Mouse (Mus musculus): ENCODE results near the gene Msh3.

The Msh3 gene

DNA sequence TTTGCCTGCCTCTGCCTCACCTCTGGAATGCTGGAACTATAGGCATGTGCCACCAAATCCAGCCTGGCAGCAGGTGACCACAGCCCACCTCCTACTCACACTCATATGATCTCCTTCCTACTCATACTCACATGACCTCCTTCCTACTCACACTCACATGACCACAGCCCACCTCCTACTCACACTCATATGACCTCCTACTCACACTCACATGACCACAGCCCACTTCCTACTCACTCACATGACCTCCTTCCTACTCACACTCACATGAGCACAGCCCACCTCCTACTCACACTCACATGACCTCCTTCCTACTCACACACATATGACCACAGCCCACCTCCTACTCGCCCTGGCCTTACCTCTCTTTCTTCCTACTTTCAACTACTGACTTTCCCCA is 17.9 kb downstream of the Msh3 start:
- in situ Hi-C loops (cut with MboI; ENCODE audit: low pct_unique_long_range_greater_than_20kb in 1 of 2, low sequenced_read_pairs in 2 of 2, unreplicated experiment in 1 of 2) = no loop called here

DNA sequence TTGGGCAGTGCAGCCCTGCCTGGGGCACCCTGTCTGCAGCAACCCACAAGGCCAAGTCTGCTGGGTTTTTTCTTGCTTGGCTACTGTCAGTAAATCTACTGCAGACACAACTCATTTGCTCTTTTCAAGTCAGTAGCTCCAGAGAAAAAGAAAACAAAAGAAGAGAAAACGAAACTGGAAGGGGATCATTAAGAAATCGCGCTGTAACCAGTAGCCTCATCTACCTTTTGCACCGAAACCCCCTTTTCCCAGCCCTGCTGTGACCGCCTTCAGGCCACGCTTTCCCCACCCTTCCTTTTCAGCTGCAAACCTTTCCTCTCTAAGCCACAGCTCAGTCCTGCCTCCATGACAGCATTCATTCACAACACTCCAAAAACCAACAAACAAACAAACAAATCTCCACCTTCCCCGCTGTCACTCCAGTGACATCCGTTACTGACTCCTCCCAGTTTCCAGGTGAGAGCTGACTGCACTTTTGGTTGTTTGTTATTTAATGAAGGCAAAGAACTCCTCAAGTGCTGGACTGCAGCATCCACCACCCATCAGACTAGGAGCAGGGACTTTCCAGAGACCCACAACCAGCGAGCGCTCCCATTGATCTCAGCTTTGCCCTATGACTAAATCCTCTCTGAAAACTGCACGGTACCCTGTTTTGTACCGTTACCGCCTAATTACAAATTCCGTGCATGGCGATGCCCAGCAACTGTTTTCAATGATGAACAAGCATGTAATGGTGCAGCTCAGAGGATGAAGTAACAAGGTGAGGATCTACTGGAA is 22.5 kb downstream of the Msh3 start:
- in situ Hi-C loops (cut with MboI; ENCODE audit: low pct_unique_long_range_greater_than_20kb in 1 of 2, low sequenced_read_pairs in 2 of 2, unreplicated experiment in 1 of 2) = no loop called here

DNA sequence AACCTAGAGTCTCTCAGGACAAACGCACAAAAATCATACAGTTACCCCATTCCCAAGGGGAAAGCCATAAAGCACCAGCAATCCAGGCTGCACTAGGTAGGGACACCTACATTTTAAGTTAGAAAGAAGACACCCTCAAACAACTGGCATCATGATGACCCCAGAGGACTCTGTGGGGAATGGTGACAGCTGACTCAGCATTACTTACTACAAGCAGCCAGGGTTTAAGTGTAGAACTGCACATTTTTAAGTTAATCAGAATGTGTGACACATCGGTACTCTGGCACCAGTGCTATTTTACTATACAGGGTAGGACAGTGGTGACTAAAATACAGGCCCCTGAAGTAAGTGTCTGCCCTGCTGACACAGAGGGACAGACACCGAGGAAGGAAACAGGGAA is 24.2 kb downstream of the Msh3 start:
- in situ Hi-C loops (cut with MboI; ENCODE audit: low pct_unique_long_range_greater_than_20kb in 1 of 2, low sequenced_read_pairs in 2 of 2, unreplicated experiment in 1 of 2) = no loop called here

DNA sequence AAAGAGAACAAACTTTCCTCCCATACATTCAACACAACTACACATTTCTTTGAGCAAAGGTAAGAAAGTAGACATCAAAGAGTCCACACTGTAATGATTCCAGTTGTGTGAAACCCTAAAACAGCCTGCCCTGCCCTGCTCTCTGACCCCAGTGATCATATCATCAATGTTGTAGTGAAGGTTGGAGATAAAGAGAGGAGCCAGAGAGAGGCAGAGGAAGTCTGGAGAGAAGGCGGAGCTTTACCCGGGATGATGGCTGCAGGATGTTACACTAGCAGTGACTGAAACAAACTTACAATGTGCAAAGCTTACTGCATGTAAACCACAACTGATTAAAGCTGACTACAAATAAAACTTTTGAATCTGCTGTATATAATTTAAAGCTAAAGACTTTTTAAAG is 26.8 kb downstream of the Msh3 start:
- in situ Hi-C loops (cut with MboI; ENCODE audit: low pct_unique_long_range_greater_than_20kb in 1 of 2, low sequenced_read_pairs in 2 of 2, unreplicated experiment in 1 of 2) = no loop called here

DNA sequence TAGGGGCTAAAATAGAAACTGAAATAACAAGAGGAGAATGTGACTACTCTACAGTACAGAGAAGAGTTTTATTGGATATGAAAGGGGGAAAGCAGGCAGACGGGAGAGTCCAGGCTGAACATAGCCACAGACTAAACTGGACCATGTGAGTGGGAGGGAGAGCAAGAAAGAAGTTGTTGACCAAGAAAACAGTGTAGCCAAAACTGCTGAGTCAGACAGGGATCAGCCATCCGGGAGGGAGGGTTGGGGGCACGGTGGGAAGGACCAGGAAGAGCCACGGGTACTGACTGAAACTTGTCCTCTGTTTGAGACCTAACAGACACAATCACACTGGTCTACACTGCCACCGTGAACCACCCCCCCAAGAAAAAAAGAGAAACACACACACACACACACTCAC is 28.8 kb downstream of the Msh3 start:
- in situ Hi-C loops (cut with MboI; ENCODE audit: low pct_unique_long_range_greater_than_20kb in 1 of 2, low sequenced_read_pairs in 2 of 2, unreplicated experiment in 1 of 2) = no loop called here

DNA sequence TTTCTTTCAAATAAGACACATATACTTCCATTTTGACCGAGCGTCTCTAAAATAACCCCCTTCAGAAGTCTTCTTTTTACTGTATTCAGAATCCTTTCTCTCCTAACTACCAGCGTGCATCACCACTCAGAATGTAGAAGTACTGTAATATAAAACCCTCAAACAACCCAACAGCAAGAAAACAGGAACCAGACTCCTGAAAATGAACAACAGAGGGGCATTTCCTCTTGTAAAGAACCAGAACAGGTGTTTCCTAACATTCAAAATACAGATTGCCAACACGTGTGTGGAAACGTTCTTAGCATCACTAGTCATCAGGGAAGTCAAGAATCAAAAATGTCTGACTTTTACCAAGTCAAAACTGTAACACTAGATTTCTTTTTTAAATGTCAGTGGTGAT is 34.0 kb downstream of the Msh3 start:
- in situ Hi-C loops (cut with MboI; ENCODE audit: low pct_unique_long_range_greater_than_20kb in 1 of 2, low sequenced_read_pairs in 2 of 2, unreplicated experiment in 1 of 2) = no loop called here

DNA sequence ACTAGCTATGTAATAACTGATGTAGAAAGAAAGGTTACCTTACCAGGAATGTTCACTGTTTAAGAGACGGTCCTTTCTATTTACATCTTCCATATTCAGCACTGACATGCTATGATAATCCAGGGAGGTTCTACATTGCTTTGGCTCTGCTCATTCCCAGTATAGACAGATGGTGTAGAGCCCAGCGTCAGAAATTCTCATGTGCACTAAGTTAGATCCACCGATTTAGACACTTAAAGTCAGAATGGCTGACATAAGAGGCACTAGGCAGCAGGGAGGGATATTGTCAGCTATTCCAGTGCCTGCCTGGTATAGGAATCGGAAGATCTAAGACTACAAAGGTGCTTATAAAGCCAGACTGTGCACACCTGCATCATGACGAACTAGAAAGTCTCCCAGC is 40.2 kb downstream of the Msh3 start:
- in situ Hi-C loops (cut with MboI; ENCODE audit: low pct_unique_long_range_greater_than_20kb in 1 of 2, low sequenced_read_pairs in 2 of 2, unreplicated experiment in 1 of 2) = no loop called here

DNA sequence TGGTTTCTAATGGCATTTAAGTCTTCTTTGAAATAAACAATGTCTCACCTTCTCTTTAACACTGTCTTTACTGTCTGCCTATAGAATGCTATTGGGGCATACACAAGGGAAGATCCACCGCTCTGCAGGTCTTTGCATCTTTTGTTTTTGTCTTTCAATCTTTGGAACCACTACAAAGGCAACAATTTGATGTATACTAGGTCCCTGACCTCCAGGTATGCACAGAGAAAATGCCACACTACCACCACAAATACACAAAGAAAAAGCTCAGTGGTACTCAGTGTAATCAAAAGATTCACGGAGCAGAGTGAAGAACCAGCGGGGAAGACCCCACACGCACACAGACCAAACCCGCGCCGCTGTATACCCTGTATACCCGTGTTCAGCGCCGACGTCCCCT is 49.1 kb downstream of the Msh3 start, which contains the start of gene Gm20379:
Gene Gm20379, plus strand, starts transcription at position 301 of the 400 bp plus-strand sequence.
- in situ Hi-C loops (cut with MboI; ENCODE audit: low pct_unique_long_range_greater_than_20kb in 1 of 2, low sequenced_read_pairs in 2 of 2, unreplicated experiment in 1 of 2) = no loop called here

DNA sequence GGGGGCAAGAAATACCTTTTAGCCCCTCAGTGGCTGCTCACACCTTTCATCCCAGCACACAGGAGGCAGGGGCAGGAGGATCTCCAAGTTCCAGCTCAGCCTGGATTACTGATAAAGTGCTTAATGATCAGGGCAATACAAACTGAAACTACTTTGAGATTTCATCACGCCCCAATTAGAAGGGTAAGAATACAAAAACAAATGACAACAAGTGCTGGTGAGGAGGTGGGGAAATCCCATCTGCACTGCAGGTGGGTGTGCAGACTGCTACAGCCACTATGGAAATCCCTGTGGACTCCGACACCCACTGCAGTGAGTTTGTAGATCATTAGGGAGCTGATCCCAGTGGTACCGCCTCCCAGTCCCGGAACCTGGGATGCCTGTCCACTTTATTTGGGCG is 50.5 kb downstream of the Msh3 start:
- in situ Hi-C loops (cut with MboI; ENCODE audit: low pct_unique_long_range_greater_than_20kb in 1 of 2, low sequenced_read_pairs in 2 of 2, unreplicated experiment in 1 of 2) = no loop called here

DNA sequence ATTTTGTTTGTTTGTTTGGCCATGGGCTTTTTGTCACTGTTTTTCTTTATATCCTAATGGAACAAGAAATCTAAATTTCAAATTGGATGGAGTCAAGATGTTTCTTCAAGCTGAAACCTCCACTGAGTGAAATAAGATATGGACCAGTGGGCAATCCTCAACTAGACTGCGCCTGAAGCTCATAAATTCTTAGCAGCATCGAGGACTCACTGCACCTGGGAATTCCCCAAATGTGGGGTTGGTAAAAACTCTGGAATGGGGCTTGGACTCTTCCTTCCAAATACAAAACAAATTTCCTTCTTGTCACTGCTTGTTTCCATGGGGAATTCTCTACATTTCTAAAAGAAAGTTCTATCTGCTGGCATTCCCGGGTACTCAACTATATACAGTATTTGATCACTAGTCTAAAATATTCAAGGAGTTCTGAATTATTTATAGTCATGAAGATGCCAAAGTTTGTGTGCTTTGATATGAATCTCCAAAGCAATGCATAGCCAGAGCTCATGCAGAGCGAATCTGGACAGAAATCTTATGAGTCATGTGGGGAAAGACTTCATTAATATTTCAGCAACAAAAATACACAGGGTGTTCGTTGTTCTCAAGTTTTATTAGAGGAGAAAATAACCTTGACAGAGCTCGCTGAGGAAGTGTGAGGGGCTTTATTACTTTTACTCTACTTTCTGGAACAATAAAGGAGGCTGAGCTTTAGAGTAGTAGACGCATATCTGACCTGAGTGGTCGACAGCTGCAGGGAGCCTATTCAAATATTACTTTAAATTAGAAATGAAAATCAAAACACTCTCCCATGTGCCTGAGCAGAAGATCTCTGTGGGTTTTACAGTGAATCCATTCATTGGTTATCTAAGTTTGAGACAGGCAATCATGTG is 51.5 kb downstream of the Msh3 start:
- in situ Hi-C loops (cut with MboI; ENCODE audit: low pct_unique_long_range_greater_than_20kb in 1 of 2, low sequenced_read_pairs in 2 of 2, unreplicated experiment in 1 of 2) = no loop called here

DNA sequence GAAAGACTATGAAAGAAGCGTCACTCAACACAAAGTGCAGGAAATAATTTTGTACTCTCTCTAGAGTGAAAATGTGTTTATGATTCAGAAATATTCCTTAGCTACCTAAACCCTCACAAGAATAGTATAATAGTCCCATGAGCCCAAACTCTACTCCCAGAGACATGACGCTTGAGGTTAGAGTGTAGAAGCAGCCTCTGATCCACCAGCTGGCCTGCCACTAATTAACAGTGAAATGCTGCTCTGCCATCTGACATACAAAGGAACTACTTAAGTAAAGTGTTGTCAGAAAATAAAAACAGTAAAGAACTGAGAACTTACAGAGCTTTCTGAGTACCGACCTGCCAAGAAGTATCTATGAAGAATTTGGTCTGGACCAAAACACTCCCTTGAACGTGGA is 52.3 kb downstream of the Msh3 start:
- in situ Hi-C loops (cut with MboI; ENCODE audit: low pct_unique_long_range_greater_than_20kb in 1 of 2, low sequenced_read_pairs in 2 of 2, unreplicated experiment in 1 of 2) = no loop called here

DNA sequence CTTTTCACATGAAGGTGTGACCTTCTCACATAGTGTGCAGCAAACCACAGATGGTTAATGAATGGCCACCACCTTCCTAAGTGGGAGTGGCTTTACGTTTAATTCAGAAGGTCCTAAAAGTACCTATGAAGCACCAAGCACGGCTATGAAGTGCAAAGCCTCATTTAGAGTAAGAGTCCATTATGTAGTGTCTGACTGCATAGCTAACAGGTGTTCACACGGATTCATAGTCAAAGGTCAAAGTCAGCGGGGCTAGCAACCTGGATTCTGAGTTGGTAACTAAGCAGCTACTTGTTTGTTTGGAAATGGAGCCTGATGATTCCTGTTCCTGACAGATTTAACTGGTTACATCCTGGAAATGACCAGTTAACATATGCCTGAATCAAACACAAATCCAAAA is 53.0 kb downstream of the Msh3 start:
- in situ Hi-C loops (cut with MboI; ENCODE audit: low pct_unique_long_range_greater_than_20kb in 1 of 2, low sequenced_read_pairs in 2 of 2, unreplicated experiment in 1 of 2) = no loop called here

DNA sequence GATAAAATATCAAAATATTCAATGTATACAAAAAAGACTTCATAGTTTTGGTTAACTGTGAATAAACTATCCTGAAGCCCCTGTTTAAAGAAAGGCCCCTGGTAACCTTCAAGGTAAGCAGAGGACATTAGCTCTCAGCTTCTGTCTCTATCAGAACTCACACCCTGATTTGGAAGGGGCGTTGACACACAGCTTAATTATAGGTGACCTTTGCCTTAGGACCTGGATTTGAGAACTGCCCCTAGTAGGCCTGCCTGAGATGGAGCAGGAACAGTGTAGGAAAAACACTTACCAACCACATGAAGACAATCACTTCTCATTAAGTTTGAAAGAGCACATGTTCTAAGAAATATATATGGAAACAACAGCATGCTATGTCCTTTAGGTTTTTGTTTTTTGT is 55.3 kb downstream of the Msh3 start:
- in situ Hi-C loops (cut with MboI; ENCODE audit: low pct_unique_long_range_greater_than_20kb in 1 of 2, low sequenced_read_pairs in 2 of 2, unreplicated experiment in 1 of 2) = no loop called here

DNA sequence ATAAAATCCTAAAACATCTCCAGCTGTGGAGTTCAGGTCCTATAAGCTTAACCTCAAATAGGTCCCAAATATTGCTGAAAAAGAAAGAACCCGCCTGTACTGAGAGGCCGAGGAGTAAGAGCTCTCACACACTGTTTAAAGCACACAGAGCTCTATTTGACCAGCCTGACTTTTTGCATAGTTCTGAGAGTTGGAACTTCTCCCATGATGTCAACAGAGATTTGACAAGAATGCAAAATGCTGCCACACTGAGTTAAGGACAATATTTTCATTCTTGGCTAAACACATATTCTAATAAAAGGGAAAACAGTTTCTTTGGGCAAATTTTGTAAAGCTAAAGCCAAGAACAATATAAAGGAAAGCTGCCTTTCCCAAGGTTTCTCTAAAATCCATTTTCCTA is 57.8 kb downstream of the Msh3 start:
- in situ Hi-C loops (cut with MboI; ENCODE audit: low pct_unique_long_range_greater_than_20kb in 1 of 2, low sequenced_read_pairs in 2 of 2, unreplicated experiment in 1 of 2) = no loop called here

DNA sequence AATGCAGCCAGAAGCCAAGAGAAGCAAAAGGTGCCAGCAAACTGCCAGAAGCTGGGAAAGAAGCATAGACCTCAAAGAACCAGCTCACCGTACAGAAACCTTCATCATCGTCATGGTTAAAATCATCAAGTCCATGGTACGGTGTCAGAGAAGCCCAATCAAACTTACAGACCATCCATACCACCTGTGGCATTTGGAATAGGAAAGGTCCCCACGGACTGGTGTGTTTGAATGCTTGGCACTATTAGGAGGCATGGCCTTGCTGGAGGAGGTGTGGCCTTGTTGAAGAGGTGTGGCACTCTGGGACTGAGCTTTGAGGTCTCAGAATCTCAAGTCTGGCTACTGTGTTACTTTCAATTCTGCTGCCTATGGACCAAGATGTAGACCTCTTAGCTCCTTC is 58.3 kb downstream of the Msh3 start:
- in situ Hi-C loops (cut with MboI; ENCODE audit: low pct_unique_long_range_greater_than_20kb in 1 of 2, low sequenced_read_pairs in 2 of 2, unreplicated experiment in 1 of 2) = no loop called here

DNA sequence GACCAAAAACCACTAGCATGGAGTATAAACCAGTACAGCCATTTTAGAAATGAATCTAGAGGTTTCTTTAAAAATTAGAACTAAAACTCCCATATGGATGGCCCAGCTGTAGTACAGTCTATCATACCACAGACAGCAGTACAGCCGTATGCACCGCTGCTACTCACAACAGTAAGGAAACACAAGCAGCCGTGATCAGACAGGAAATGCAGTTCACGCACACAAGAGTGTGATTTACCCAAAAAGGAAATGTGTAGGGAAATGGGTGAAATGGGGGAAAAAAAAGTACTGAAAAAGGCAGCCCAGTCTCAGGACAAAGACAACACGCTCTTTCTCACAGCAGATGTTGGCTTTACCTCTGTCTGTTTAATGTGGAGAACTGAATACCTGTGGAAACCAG is 60.9 kb downstream of the Msh3 start:
- in situ Hi-C loops (cut with MboI; ENCODE audit: low pct_unique_long_range_greater_than_20kb in 1 of 2, low sequenced_read_pairs in 2 of 2, unreplicated experiment in 1 of 2) = no loop called here

DNA sequence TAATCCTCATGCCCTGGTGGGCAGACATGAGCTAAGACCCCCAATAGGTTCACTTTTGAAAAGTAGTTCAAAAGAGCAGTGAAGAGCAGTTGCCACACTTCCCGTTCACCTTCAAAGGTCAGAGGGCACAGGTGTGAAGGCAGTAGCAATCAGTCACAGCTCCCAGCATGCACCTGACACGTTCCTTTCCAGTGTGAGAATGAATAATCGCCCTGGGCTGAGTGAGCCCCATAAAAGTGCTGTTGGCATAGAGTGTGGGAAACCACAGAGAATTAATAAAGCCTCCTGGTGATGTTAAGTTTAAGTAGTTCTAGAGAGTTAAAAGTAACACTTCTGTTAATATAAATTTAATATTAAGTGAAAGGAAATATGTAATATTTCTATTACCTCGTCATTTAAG is 63.2 kb downstream of the Msh3 start:
- in situ Hi-C loops (cut with MboI; ENCODE audit: low pct_unique_long_range_greater_than_20kb in 1 of 2, low sequenced_read_pairs in 2 of 2, unreplicated experiment in 1 of 2) = no loop called here

DNA sequence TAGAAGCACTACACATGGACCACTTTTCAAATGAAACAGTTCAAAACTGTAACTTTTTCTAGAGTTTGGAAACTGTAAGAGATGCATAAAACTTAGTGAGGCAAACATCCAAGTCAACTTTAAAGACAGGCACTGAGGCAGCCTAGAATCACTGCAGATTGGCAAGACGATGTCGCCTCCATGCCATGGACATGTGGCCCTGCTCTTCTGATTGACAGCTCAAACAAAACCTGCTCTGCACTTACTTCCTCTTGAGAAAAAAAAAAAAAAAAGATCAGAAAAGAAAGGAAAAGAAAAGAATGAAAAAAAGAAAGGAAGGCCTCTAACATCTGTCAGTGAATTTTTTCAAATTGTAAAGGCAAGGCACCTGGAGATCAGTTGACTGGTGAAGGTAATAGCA is 77.8 kb downstream of the Msh3 start:
- in situ Hi-C loops (cut with MboI; ENCODE audit: low pct_unique_long_range_greater_than_20kb in 1 of 2, low sequenced_read_pairs in 2 of 2, unreplicated experiment in 1 of 2) = no loop called here

DNA sequence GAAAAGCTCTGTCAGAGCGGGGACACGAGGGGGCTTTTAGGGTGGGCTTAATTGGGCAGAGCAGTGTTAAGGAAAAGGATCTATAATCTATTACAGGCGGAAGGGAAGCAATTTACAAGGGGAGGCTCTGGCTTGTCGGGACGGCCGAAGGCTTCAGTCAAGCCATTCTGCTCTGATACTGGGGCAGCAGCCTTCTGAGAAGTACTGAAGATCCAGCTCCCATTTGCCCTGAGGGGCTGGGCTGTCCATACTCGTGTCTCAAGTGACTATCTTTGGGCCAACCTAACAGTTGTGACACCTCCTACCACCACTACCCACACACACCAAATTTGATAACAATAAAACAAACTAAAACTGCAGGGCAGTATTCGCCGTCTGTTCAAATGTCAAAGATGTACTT is 79.5 kb downstream of the Msh3 start:
- in situ Hi-C loops (cut with MboI; ENCODE audit: low pct_unique_long_range_greater_than_20kb in 1 of 2, low sequenced_read_pairs in 2 of 2, unreplicated experiment in 1 of 2) = no loop called here
